Mouse (Mus musculus): ENCODE data around the gene Angptl8.
A peak's percentile ranks its signal among the peaks of the same experiment; 100 is the strongest.

Gene Angptl8

GRCm38 (mm10) chr9:21816716-21817305, 18.5 kb upstream of the Angptl8 start:
- no peak for DNase-seq (ENCODE audit: low read depth, low spot score)

DNA sequence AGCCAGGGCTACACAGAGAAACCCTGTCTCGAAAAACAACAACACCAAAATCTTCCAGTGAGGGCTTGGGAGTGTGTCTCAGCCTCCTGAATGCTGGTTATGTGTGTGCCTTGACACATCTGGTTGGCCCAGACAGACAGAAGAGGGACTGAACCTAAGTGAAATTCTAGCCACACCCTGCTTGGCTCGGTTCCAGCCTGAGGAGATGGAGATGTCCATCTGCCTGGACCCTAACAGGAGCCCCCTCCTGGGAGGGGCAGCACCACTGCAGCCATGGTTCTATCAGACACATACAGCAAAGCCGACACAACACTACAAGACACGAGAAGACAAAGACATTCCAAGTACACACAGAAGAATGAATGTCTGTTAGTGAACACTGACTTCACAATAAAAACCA, 17.2 kb upstream of the Angptl8 start:
- no peak for DNase-seq (ENCODE audit: low read depth, low spot score)

- DNase-seq (ENCODE audit: low read depth, low spot score): no peak
These were observed 16.7 kb upstream of the Angptl8 start for GRCm38 (mm10) chr9:21818561-21818960.

- no peak for DNase-seq (ENCODE audit: low read depth, low spot score)
These were observed 16.1 kb upstream of the Angptl8 start for GRCm38 (mm10) chr9:21819181-21819729.

- DNase-seq (ENCODE audit: low read depth, low spot score): no peak
These were observed 15.1 kb upstream of the Angptl8 start for GRCm38 (mm10) chr9:21820183-21820582.

GRCm38 (mm10) chr9:21822686-21823085, 12.6 kb upstream of the Angptl8 start:
- DNase-seq (ENCODE audit: low read depth, low spot score): no peak

- no peak for DNase-seq (ENCODE audit: low read depth, low spot score)
These were observed 11.4 kb upstream of the Angptl8 start for GRCm38 (mm10) chr9:21823957-21824356.

DNA sequence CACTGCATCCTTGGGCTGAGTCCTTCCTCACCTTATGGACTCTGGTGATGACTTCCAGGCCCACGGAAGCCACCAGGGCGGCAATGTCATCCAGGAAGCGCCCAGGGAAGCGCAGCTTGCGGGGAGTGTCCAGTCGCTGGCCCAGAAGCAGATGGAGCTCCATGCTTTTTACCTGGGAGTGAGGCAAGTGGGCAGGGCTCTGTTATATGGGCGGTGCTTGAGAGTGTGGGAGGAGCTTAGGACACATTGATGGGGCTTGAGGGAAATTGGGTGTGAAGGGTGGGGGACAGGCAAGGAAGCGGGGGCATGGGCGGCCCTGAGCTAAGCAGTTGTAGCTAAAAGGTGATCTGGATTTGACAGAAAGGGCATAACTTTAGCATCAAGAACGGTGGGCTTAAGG, 10.9 kb upstream of the Angptl8 start:
- no peak for DNase-seq (ENCODE audit: low read depth, low spot score)

DNA sequence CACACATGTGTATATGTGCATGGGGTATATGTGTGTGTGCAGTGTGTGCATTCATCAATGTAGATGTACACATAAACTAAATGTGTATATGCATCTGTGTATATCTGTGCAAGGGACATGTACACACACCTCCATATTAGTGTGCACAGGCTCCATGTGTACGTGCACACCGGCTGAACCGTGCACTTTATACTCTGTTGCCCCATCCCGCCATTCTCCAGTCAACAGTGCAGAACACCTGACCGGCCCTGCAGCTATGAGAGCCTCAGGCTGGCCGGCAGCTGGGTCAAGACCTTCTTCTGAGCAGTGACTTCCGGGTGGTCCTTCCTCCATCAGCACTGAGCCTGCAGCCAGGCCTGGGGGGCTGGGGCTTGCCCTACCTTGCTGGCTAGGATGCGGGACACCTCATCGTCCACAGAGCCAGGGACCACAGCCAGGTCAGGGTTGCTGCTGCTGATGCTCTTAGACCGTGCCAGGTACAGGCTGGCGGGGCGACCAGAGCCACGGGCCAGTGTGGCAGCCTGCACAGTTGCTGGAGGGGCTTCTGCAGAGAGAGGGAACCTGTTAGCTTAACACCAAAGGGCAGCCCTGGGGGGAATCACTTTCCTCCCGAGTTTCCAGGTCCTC, 5.4 kb upstream of the Angptl8 start:
- DNase-seq (ENCODE audit: low read depth, low spot score): no peak

DNA sequence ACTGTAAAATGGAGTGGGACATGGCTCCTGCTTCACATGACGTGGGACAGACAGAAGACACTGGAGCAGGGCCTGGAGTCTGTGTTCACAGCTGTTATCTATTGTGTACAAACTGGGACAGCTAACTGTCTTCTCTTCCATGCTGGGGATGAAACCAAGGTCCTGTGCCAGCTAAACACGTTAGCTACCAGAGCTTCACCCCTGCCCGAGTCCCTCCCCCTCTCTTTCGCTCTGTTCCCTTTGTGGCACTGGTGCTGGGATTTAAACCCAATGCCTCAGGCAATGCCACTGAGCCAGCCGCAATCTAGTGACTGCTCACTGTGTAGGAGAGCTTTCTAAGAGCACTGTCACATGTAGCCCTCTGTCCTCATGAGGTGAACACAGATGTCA, 4.9 kb upstream of the Angptl8 start:
- DNase-seq (ENCODE audit: low read depth, low spot score): no peak

GRCm38 (mm10) chr9:21830936-21831335, 4.4 kb upstream of the Angptl8 start:
- no peak for DNase-seq (ENCODE audit: low read depth, low spot score)

DNA sequence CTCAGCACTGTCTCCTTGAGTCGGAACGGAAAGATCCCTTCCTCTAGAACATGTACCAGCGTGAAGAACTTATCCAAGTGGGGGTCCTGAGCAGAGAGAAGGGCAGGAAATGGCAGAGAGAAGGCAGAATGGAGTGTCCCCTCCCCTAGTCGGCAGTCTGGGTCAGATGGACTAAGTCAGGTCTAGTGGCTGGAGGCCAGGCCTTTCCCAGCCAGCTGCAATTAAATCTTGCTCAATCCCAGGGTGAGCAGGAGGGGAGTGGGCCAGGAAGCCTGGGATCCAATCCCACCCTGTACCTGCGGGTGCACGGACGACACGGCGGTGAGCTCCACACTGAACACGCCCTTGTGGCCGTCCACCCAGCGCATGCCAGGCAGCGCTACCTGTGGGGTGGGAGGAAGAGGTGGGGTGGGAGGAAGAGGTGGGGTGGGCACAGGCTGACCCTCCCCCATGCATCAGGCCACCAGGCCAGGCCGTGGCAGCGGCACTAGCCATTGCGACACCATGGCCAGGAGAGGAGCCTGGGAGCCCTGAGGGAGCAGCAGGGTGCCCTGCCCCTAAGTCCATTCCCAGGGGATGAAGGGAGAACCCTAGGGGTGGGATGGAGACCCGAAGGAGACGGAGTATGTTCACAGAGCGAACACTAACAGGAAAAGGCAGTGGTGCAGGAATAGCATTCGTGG, 3.6 kb upstream of the Angptl8 start:
- DNase-seq (ENCODE audit: low read depth, low spot score): no peak

DNA sequence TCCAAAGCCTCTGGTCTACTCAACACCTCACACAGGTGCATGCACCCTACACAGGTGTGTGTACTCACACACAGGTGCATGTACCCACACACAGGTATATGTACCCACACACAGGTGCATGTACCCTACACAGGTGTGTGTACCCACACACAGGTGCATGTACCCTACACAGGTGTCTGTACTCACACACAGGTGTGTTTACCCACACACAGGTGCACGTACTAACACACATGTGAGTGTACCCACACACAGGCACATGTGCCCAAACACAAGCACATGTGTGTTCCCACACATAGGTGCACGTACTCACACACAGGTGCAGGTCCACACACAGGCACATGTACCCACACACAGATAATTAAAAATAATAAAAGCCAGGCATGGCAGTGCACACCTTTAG, 2.4 kb downstream of the Angptl8 start:
- DNase-seq (ENCODE audit: low read depth, low spot score): no peak

DNA sequence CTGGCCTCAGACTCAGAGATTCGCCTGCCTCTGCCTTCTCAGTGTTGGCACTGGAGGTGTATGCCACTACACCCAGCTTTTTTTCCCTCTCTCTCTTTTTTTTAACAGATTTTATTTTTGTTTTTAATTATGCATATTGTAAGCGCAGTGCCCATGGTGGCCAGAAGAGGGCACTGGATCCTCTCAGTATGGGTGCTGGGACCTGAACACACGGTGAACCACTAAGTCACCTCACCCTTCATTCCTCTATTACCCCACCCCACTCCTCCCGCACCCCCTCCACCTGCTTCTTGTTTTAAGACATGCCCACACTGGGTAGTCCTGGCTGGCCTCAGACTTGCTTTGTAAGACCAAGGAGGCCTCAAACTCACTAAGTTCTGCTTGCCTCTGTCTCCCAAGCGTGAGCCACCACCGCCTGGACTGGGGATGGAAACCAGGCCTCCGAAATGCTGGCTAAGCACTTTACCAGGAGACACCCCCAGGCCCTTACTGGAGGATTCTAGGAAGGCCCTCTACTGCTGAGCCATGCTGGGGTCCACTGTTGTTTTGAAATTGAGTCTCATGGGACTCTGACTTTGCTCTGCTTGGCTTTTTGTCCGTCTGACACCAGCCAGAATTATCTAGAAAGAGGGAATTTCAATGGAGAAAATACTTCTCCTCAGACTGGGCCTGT, 4.9 kb downstream of the Angptl8 start:
- DNase-seq (ENCODE audit: low read depth, low spot score): peak; percentile 63

DNA sequence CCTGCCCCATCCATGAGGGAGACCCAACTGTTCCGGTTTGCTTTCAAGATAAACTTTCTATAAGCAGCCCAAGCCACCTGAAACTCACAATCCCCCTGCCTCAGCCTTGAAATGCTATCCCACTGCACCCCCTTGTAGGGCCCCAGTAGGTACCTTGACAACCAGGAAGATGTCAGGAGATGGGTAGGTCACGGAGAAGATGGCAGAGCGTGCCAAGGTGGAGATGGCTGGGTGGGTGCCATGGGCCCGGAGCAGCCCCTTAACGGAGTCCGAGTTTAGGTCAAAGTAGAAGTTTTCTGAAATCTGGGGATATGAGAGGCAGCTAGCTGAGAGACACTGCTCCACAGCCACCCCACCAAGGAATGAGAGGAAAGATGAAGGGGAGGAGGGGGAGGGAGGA, 6.0 kb downstream of the Angptl8 start:
- no peak for DNase-seq (ENCODE audit: low read depth, low spot score)

- no peak for DNase-seq (ENCODE audit: low read depth, low spot score)
These were observed 7.1 kb downstream of the Angptl8 start for GRCm38 (mm10) chr9:21842391-21842790.

- no peak for DNase-seq (ENCODE audit: low read depth, low spot score)
These were observed 7.8 kb downstream of the Angptl8 start for GRCm38 (mm10) chr9:21843086-21843485.

- no peak for DNase-seq (ENCODE audit: low read depth, low spot score)
These were observed 10.2 kb downstream of the Angptl8 start for GRCm38 (mm10) chr9:21845381-21846080.

- DNase-seq (ENCODE audit: low read depth, low spot score): peak; percentile 37
These were observed 11.5 kb downstream of the Angptl8 start for GRCm38 (mm10) chr9:21846755-21847341.

GRCm38 (mm10) chr9:21847425-21847824, 12.1 kb downstream of the Angptl8 start:
- DNase-seq (ENCODE audit: low read depth, low spot score): no peak

- DNase-seq (ENCODE audit: low read depth, low spot score): no peak
These were observed 12.6 kb downstream of the Angptl8 start for GRCm38 (mm10) chr9:21847926-21848325.
